Mouse (Mus musculus): ENCODE data around the gene Trp53bp2.

Trp53bp2 gene

GRCm38 (mm10) chr1:182408684-182409327 lies at the start of gene Trp53bp2:
Trp53bp2 (plus strand) TSS chr1:182409172.
- DNase-seq (ENCODE audit: low read depth): peak; percentile 97

GRCm38 (mm10) chr1:182362703-182363102 lies 46.3 kb upstream of the Trp53bp2 start:
- peak; percentile 64 for DNase-seq (ENCODE audit: low read depth)

- DNase-seq (ENCODE audit: low read depth): peak; percentile 92
Observed at GRCm38 (mm10) chr1:182363683-182364404, 45.1 kb upstream of the Trp53bp2 start.

- no peak for DNase-seq (ENCODE audit: low read depth)
Observed at GRCm38 (mm10) chr1:182368309-182368708, 40.7 kb upstream of the Trp53bp2 start.

GRCm38 (mm10) chr1:182368782-182369181 lies 40.2 kb upstream of the Trp53bp2 start:
- peak; percentile 82 for DNase-seq (ENCODE audit: low read depth)

GRCm38 (mm10) chr1:182369435-182369834 lies 39.5 kb upstream of the Trp53bp2 start:
- DNase-seq (ENCODE audit: low read depth): peak; percentile 80

- peak; percentile 59 for DNase-seq (ENCODE audit: low read depth)
Observed at GRCm38 (mm10) chr1:182371891-182372290, 37.1 kb upstream of the Trp53bp2 start.

- peak; percentile 74 for DNase-seq (ENCODE audit: low read depth)
Observed at GRCm38 (mm10) chr1:182376221-182376620, 32.8 kb upstream of the Trp53bp2 start.

- no peak for DNase-seq (ENCODE audit: low read depth)
Observed at GRCm38 (mm10) chr1:182376826-182377225, 32.1 kb upstream of the Trp53bp2 start.

- DNase-seq (ENCODE audit: low read depth): no peak
Observed at GRCm38 (mm10) chr1:182377519-182377918, 31.5 kb upstream of the Trp53bp2 start.

- peak; percentile 21 for DNase-seq (ENCODE audit: low read depth)
Observed at GRCm38 (mm10) chr1:182378205-182378835, 30.7 kb upstream of the Trp53bp2 start.

- no peak for DNase-seq (ENCODE audit: low read depth)
Observed at GRCm38 (mm10) chr1:182378876-182379275, 30.1 kb upstream of the Trp53bp2 start.

- DNase-seq (ENCODE audit: low read depth): peak; percentile 52
Observed at GRCm38 (mm10) chr1:182380683-182381082, 28.3 kb upstream of the Trp53bp2 start.

GRCm38 (mm10) chr1:182381327-182381726 lies 27.6 kb upstream of the Trp53bp2 start:
- peak; percentile 53 for DNase-seq (ENCODE audit: low read depth)

- DNase-seq (ENCODE audit: low read depth): peak; percentile 70
Observed at GRCm38 (mm10) chr1:182383096-182383495, 25.9 kb upstream of the Trp53bp2 start.

GRCm38 (mm10) chr1:182386449-182386848 lies 22.5 kb upstream of the Trp53bp2 start:
- DNase-seq (ENCODE audit: low read depth): no peak

GRCm38 (mm10) chr1:182388729-182389128 lies 20.2 kb upstream of the Trp53bp2 start:
- DNase-seq (ENCODE audit: low read depth): no peak

GRCm38 (mm10) chr1:182398171-182398570 lies 10.8 kb upstream of the Trp53bp2 start:
- DNase-seq (ENCODE audit: low read depth): no peak

- DNase-seq (ENCODE audit: low read depth): peak; percentile 65
Observed at GRCm38 (mm10) chr1:182398780-182399179, 10.2 kb upstream of the Trp53bp2 start.

- DNase-seq (ENCODE audit: low read depth): no peak
Observed at GRCm38 (mm10) chr1:182399205-182399604, 9.8 kb upstream of the Trp53bp2 start.

GRCm38 (mm10) chr1:182399908-182400307 lies 9.1 kb upstream of the Trp53bp2 start:
- no peak for DNase-seq (ENCODE audit: low read depth)

- DNase-seq (ENCODE audit: low read depth): no peak
Observed at GRCm38 (mm10) chr1:182403076-182403475, 5.9 kb upstream of the Trp53bp2 start.

- DNase-seq (ENCODE audit: low read depth): no peak
Observed at GRCm38 (mm10) chr1:182406621-182407020, 2.4 kb upstream of the Trp53bp2 start.

All from 416B (cell line).